Mouse (Mus musculus): Measurements from ENCODE around the gene Lcn2.

The Lcn2 gene

DNA sequence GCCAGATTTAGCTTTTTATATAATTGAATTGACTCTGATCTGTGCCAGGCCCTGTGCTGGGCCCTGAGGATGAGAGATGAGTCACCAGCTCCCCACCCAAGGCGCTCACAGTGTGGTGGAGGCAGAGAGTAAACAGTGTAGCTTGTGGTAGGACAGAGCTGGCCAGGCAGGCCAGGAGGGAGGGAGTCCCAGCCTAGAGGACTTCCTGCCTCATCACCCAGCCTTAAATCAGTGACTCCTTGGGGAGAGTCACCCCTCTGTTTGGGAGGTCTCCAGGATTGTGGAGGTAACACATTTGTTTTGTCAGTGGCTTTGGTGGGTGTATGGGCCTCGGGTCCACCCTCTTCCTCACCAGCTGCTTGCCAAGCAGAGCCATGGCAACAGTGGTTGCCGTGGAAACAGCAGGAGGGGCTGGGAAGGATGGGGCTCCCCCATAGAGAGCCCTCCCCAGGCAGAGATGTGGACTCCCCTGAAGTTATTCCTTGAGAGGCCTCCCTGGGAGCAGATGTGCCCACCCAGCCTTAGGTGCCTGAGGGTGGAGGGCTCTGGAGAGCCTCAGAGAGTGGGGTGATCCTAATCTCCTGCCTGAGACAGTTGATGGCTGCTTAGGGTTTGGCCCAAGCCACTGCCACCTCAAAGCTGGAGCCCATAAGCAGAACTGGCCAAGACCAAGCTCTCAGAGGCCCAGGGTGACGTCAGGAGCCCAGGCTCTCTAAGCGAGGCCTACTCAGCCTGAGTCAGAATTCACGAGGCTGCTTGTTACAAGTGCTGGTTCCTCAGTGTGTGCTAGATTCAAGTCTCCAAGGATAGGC is 45.3 kb downstream of the Lcn2 start:
- peak; percentile 93 for DNase-seq (ENCODE audit: low spot score)

DNA sequence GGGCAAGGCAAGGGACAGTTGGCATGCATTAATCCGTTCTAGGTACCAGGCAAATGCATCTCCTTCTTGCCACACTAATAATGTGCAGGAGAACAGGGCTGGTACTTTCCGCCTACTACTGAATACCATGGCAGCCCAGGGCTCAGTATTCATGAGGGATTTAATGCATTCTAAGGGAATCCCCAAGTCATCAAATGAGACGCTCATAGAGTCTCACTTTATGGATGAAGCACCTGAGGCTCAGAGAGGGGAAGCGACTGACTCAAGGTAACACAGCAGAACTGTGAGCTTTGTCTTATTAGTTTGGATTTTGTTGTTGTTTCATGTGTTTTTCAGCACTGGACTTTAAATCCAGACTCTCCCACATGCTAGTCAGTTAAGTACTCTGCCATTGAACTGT is 46.0 kb downstream of the Lcn2 start:
- peak; percentile 35 for DNase-seq (ENCODE audit: low spot score)

DNA sequence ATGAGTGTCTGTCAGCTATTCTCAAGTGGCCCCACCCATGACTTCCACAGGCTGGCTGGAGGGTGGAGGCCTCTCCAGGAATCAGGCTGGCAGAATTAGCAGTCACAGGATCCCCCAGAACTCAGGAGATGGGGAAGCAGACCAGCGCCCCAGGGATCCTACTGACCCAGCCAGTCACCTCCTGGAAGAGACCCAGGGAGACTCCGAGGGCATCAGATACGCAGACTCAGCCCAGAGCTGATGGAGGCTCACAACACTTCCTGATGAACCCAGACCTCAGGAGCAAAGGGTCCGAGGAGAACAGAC is 46.5 kb downstream of the Lcn2 start:
- no peak for DNase-seq (ENCODE audit: low spot score)

DNA sequence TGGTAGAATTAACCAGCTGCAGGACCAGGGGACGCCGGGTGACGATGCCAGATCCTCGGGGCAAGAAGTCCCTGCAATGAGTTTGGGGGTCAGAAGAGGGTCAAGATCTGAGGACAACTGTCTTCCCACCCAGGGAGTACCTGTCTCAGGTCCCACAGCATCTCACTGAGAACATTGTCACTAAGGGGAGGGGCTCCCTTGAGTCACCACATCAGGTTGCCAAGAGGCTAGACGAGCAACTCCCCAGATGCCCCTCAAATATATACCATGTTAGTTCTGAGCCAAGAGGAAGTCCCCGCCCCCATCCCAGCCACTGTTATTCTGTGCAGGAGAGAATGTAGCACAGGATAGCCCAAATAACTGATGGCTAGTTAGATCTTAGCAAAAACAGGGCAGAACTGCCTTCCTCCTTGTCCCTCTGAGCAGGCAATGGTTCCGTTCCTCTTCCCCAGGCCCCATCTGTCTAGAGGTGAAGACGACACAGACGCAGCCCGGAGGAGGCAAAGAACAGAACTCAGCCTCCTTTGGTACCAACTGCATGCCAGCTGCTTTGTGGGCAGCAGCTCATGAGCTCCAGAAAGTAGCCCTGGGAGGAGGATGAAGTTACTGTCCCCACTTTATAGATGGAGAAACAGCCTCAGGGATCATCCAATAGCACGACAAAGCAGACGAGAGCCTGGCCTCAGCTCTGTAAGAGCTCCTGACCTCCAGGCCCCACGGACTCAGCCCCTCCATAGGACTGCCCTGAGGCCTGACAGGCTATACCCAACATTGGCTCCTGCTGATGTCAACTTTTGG is 47.0 kb downstream of the Lcn2 start:
- DNase-seq (ENCODE audit: low spot score): no peak

DNA sequence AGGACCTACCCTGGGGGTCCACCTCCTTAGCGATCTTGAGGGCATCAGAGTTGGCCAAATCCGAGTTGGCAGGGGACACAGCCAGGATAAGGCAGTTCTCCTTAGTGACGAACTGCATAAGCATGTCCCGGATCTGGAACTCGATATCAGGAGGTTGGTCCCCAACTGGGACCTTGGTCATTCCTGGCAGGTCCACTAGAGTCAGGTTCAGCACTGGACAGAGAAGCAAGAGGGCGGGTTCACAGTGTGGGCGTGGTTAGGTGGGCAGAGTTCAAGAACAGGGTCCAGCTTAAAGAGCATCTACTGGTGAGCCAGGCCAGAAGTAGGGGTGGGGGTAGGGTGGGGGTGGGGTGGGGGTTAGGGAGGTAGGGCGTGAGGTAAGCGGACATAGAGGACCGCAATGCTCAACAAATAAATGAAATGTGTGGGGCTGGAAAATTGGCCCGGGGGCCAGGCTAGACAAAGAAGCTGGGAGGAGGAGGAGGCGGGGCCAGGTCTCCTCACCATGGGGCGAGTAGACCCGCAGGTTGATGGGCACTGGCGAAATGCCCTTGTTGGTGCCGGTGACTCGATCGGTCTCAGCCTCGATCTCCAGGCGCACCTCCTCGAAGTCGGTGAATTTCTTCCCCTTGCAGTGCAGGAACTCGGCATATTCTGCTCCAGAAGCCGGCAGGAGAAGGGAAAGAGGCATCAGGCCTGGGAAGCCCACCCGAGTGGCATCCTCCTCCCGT is 48.0 kb downstream of the Lcn2 start:
- no peak for DNase-seq (ENCODE audit: low spot score)

DNA sequence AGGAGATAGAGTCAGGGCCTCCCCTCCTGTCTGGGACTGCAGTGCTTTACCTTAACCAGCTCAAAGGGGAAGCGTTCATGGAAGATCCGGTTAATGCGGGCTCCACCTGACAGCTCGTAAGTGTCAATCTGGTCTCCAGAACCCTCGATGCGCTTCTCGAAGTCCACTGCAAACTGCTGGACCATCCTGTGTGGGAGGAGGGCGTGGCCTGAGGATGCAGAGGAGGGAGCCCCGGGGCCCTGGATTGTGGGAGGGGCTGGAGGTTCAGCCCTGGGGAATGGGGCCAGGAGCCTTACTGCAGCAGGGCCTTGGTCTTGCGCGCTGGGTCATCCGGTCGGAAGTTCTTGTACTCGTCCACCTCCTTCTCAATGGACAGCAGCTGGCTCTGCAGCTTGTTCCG is 52.2 kb downstream of the Lcn2 start:
- no peak for DNase-seq (ENCODE audit: low spot score)

Measured in MN1 (cell line).